Mouse (Mus musculus): Measurements from ENCODE around the gene Atp2c1.
A peak's percentile ranks its signal among the peaks of the same experiment; 100 is the strongest.

GRCm38 (mm10) chr9:105467787-105468186, 59.3 kb downstream of the Atp2c1 start:
- TF ChIP-seq POLR2A (IDR thresholded peaks at IDR 0.05; ENCODE audit: borderline replicate concordance, insufficient read depth, low read length) (no peak), CTCF (IDR thresholded peaks at IDR 0.05; ENCODE audit: borderline replicate concordance, insufficient read depth, low read depth, low read length) (peak; percentile 8; the same call in 1 of the 2 replicates)
